Mouse (Mus musculus): ENCODE results near the gene Pacsin2. TPM values are rescaled to one million over a fixed set of nuclear protein-coding genes. Genes with fewer than 3 reads are reported as not detected.
"Not testable (repeated sequence)": the region's sequence is repeated elsewhere in the genome, so short reads cannot be mapped to it uniquely, and the experiment has no call there.

The Pacsin2 gene
- polyA plus RNA-seq, 1 experiment = not detected

DNA sequence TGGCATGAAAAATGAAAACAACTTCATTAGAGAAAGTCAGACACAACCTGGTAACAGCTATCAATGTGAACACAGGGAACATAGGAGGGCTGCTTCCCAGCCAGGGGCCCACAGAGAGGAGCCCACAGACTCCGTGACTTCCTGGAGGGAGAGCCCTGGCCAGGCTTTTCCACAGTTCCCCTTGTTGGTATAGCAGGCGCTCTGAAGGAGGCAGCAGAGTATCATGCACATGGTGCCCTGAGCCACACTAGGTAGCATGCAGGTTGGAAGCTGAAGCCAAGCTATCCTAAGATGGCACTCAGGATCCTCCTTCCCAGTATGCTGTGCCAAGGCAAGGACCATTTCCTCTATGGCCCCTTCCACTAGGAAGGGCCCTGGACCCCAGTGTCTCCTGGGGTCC lies 80.8 kb downstream of the Pacsin2 start:
- no peak for TF ChIP-seq POLR2A (IDR thresholded peaks at IDR 0.05; ENCODE audit: insufficient read depth, low read depth, low read length)
- no peak for TF ChIP-seq CTCF (IDR thresholded peaks at IDR 0.05; ENCODE audit: insufficient read depth, low read depth, low read length)
- Histone ChIP-seq H3K27ac (ENCODE audit: insufficient read depth, low read depth, low read length) (no peak overlapping the region), H3K4me1 (ENCODE audit: control insufficient read depth, insufficient read depth, low read length) (no peaks in the 10 kb centered on the region; the same call in 1 of the 2 replicates), H3K4me3 (ENCODE audit: insufficient read depth, low read depth, low read length) (no peak overlapping the region)
- 87% methylated on average over 2 of the region's 2 CpGs for WGBS

- Histone ChIP-seq H3K4me1 (ENCODE audit: control insufficient read depth, insufficient read depth, low read length) (no peaks in the 10 kb centered on the region; the same call in 1 of the 2 replicates), H3K4me3 (ENCODE audit: insufficient read depth, low read depth, low read length) (no peak overlapping the region), H3K27ac (ENCODE audit: insufficient read depth, low read depth, low read length) (no peak overlapping the region)
- WGBS = 79% methylated on average over 5 of the region's 5 CpGs
- TF ChIP-seq CTCF (IDR thresholded peaks at IDR 0.05; ENCODE audit: insufficient read depth, low read depth, low read length) (no peak), POLR2A (IDR thresholded peaks at IDR 0.05; ENCODE audit: insufficient read depth, low read depth, low read length) (no peak)
These were observed 81.3 kb downstream of the Pacsin2 start for GRCm38 (mm10) chr15:83383136-83383535.

DNA sequence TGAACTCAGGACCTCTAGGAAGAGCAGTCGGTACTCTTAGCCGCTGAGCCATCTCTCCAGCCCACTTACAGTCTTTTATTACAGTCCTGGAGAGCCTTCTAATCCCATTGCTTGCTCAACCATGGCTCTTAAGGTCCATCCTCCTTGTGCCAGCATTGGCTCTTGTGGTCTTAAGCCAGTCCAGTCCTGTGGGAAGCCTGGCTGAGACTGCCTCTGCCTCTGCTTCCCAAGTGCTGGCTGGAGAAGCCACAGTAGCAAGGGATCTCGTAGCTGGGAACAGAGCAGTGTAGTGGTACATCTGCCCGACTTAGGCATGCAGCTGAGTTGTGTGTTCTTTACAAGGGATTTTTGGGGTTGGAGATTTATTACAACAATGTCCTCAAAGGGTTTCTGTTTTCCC lies 81.9 kb downstream of the Pacsin2 start:
- Histone ChIP-seq H3K4me1 (ENCODE audit: control insufficient read depth, insufficient read depth, low read length) (no peaks in the 10 kb centered on the region; the same call in 1 of the 2 replicates), H3K27ac (ENCODE audit: insufficient read depth, low read depth, low read length) (no peak overlapping the region), H3K4me3 (ENCODE audit: insufficient read depth, low read depth, low read length) (no peak overlapping the region)
- TF ChIP-seq CTCF (IDR thresholded peaks at IDR 0.05; ENCODE audit: insufficient read depth, low read depth, low read length) = no peak
- no peak for TF ChIP-seq POLR2A (IDR thresholded peaks at IDR 0.05; ENCODE audit: insufficient read depth, low read depth, low read length)
- 94% methylated on average over 4 of the region's 4 CpGs for WGBS

DNA sequence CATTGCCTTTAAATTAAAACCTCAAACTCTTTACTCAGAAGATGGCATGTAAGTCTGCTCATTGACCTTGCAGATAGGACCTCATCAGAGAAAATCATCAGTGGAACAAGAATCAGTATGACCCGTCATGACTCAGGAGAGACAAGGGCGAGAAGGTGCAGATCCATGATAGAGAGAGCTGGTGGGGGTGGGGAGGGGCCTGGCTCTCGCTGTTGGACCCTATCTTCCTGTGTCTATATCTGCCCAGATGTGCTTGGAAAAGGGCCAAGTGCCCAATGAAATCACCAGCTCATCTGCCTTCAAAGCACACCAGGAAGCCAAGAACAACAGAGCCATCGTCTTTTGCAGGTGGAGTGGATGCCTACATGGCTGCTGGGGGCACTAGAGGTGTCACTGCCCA lies 87.3 kb downstream of the Pacsin2 start:
- TF ChIP-seq CTCF (IDR thresholded peaks at IDR 0.05; ENCODE audit: insufficient read depth, low read depth, low read length) = no peak
- TF ChIP-seq POLR2A (IDR thresholded peaks at IDR 0.05; ENCODE audit: insufficient read depth, low read depth, low read length) = no peak
- Histone ChIP-seq H3K27ac (ENCODE audit: insufficient read depth, low read depth, low read length) (no peak overlapping the region), H3K4me1 (ENCODE audit: control insufficient read depth, insufficient read depth, low read length) (peaks cover 6% of the 10 kb centered on the region), H3K4me3 (ENCODE audit: insufficient read depth, low read depth, low read length) (no peak overlapping the region)
- 76% methylated on average over 4 of the region's 4 CpGs for WGBS

DNA sequence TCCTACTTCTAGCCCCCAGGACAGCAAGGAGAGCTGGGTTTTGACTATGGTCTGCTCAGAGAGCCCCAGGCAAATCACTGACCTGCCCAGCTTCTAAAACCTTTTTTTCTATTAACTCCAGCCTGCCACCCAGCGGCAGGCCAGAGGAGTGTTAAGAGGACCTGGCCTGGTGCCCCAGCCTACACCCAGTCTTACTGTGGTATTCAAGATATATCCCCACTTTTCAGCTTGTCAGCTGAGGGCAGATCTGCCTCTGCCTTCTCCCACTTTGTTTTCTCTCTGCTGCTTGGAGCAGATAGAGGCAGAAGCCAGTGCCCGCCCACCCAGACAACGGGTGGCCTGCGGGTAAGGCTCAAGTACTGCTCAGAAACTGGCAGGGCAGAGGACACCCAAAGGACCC lies 89.3 kb downstream of the Pacsin2 start:
- TF ChIP-seq POLR2A (IDR thresholded peaks at IDR 0.05; ENCODE audit: insufficient read depth, low read depth, low read length) (no peak), CTCF (IDR thresholded peaks at IDR 0.05; ENCODE audit: insufficient read depth, low read depth, low read length) (peak; percentile 68; the same call in 1 of the 2 replicates)

DNA sequence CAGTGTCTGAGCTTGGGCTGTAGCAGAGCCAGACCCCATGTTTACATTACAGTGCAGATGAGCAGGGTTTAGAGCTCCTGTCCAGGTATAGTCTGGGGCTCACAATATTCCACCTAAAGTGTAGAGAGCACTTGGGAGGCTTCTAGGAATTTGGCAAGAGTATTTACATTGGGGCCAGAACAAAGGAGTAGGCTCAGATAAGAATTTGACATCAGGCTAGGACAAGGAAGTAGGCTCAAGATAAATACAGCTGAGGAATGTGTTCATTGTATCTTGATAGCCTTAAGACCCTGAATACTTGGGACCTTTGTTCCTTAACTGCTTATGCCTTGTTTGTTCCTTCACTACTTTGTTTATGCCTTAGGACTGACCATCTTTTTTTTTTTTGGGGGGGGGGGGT lies 90.3 kb downstream of the Pacsin2 start:
- TF ChIP-seq CTCF (IDR thresholded peaks at IDR 0.05; ENCODE audit: insufficient read depth, low read depth, low read length) = no peak
- no peak for TF ChIP-seq POLR2A (IDR thresholded peaks at IDR 0.05; ENCODE audit: insufficient read depth, low read depth, low read length)

More for the DNA sequence above, 89.3 kb downstream of the Pacsin2 start:
- H3K27ac ChIP-seq (ENCODE audit: insufficient read depth, low read depth, low read length) = no peak overlapping the region
- peaks cover 6% of the 10 kb centered on the region for H3K4me1 ChIP-seq (ENCODE audit: control insufficient read depth, insufficient read depth, low read length)
- no peak overlapping the region for H3K4me3 ChIP-seq (ENCODE audit: insufficient read depth, low read depth, low read length)
- WGBS = 36% methylated on average over 4 of the region's 4 CpGs

DNA sequence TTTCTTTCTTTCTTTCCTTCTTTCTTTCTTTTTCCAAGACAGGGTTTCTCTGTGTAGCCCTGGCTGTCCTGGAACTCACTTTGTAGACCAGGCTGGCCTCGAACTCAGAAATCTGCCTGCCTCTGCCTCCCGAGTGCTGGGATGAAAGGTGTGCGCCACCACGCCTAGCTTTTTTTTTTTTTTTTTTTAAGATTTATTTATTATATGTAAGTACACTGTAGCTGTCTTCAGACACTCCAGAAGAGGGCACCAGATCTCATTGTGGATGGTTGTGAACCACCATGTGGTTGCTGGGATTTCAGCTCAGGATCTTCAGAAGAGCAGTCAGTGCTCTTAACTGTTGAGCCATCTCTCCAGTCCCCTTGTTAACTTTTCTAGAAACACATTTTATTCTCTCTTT lies 95.7 kb downstream of the Pacsin2 start:
- H3K27ac ChIP-seq (ENCODE audit: insufficient read depth, low read depth, low read length); H3K4me3 ChIP-seq (ENCODE audit: insufficient read depth, low read depth, low read length); H3K4me1 ChIP-seq (ENCODE audit: control insufficient read depth, insufficient read depth, low read length): not testable (repeated sequence)
- WGBS = 88% methylated on average over 4 of the region's 4 CpGs

More for the DNA sequence above, 90.3 kb downstream of the Pacsin2 start:
- no peak overlapping the region for H3K4me3 ChIP-seq (ENCODE audit: insufficient read depth, low read depth, low read length)
- H3K4me1 ChIP-seq (ENCODE audit: control insufficient read depth, insufficient read depth, low read length) = peaks cover 6% of the 10 kb centered on the region
- no peak overlapping the region for H3K27ac ChIP-seq (ENCODE audit: insufficient read depth, low read depth, low read length)

- 55% methylated on average over 2 of the region's 2 CpGs for WGBS
- Histone ChIP-seq H3K4me3 (ENCODE audit: insufficient read depth, low read depth, low read length) (no peak overlapping the region), H3K27ac (ENCODE audit: insufficient read depth, low read depth, low read length) (no peak overlapping the region), H3K4me1 (ENCODE audit: control insufficient read depth, insufficient read depth, low read length) (peaks cover 8% of the 10 kb centered on the region)
- TF ChIP-seq POLR2A (IDR thresholded peaks at IDR 0.05; ENCODE audit: insufficient read depth, low read depth, low read length) (no peak), CTCF (IDR thresholded peaks at IDR 0.05; ENCODE audit: insufficient read depth, low read depth, low read length) (no peak)
These were observed 96.1 kb downstream of the Pacsin2 start for GRCm38 (mm10) chr15:83368261-83368660.

- H3K4me1 ChIP-seq (ENCODE audit: control insufficient read depth, insufficient read depth, low read length) = peaks cover 8% of the 10 kb centered on the region
- TF ChIP-seq POLR2A (IDR thresholded peaks at IDR 0.05; ENCODE audit: insufficient read depth, low read depth, low read length) = no peak
- TF ChIP-seq CTCF (IDR thresholded peaks at IDR 0.05; ENCODE audit: insufficient read depth, low read depth, low read length) = no peak
- WGBS = 20% methylated on average over 56 of the region's 58 CpGs
- H3K27ac ChIP-seq (ENCODE audit: insufficient read depth, low read depth, low read length) = no peak overlapping the region
- peak overlapping the region; percentile 48 for H3K4me3 ChIP-seq (ENCODE audit: insufficient read depth, low read depth, low read length)
These were observed 97.4 kb downstream of the Pacsin2 start for GRCm38 (mm10) chr15:83366933-83367552.

- H3K27ac ChIP-seq (ENCODE audit: insufficient read depth, low read depth, low read length) = no peak overlapping the region
- H3K4me3 ChIP-seq (ENCODE audit: insufficient read depth, low read depth, low read length) = no peak overlapping the region
- H3K4me1 ChIP-seq (ENCODE audit: control insufficient read depth, insufficient read depth, low read length) = peaks cover 8% of the 10 kb centered on the region
- TF ChIP-seq CTCF (IDR thresholded peaks at IDR 0.05; ENCODE audit: insufficient read depth, low read depth, low read length) = no peak
- TF ChIP-seq POLR2A (IDR thresholded peaks at IDR 0.05; ENCODE audit: insufficient read depth, low read depth, low read length) = no peak
These were observed 98.7 kb downstream of the Pacsin2 start for GRCm38 (mm10) chr15:83365697-83366096.

Data from olfactory bulb, adult 2 months (tissue).